Mouse (Mus musculus): ENCODE results near the gene Ensa.
A peak's percentile ranks its signal among the peaks of the same experiment; 100 is the strongest.
"Not testable (repeated sequence)": the region's sequence is repeated elsewhere in the genome, so short reads cannot be mapped to it uniquely, and the experiment has no call there.

The Ensa gene

DNA sequence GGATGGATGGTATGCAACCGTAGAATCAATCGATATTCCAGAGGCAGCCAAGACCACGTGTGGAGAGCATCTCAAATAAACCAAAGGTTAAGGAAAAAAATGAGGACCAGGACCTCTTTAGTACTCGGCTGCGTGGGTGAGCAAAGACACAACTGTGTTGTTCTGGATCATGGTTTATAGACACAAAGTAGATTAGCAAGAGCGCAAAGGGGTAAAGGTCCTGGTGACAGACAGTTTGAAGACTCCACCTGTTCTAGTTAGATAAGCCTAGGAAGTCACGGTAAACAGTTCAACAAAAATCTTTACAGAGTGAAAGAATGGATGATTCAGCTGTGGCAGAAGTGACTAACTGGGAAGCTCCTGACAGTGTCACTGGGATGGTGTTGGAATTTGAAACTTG lies 18.3 kb downstream of the Ensa start:
- DNase-seq (ENCODE audit: low spot score): peak; percentile 55

DNA sequence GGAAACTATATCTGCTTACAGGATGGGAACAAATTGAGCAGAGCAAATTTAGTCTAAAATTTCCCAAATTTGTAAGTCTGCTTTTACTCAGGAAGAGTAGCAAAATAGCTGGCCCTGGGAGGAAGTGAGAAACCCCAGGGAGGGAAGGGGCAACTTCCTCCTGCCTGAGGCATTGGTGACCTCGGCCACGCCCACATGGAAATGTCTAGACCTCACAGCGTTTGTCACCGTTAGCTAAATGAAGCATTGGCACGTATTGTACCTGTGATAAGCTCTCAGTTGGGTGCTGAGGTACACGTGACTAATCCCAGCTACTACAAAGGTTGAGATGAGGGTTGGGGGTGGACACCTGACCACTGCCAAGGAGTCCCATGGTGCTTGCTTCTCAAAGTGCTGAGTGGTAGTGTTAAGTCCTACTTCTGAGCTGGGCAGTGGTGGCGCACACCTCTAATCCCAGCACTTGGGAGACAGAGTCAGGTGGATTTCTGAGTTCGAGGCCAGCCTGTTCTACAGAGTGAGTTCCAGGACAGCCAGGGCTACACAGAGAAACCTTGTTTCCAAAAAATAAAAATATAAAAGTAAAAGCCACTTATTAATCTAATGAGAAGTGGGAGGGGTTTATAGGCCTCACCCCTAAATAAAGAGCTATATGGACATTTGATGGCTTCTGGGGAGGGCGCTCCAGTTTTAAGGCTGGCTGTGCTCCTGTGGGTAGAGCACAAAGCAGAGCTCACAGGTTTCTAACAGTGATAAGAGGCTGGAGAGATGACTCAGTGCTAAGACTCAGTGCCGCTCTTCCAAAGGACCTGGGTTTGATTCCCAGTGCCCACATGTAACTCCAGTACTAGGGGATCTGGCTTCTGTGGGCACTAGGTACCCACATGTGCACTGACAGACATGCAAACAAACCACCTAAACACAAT lies 20.8 kb downstream of the Ensa start:
- no peak for DNase-seq (ENCODE audit: low spot score)

DNA sequence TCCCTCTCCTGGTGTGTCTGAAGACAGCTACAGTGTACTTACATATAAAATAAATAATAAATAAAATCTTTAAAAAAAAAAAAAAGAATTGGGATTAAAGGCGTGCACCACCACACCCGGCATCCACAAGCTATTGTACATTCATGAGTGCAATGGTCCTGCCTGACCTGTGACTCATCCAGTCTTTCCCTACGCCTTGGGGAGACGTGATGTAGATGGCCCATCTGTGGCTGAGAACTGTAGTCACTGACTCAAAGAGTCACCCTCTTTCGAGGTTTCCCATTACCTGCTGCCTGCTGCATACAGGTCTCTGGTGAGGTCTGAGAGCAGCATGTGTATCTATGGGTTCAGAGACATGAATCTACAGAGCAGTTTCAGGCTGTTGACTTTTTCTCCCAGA lies 23.2 kb downstream of the Ensa start:
- no peak for DNase-seq (ENCODE audit: low spot score)

DNA sequence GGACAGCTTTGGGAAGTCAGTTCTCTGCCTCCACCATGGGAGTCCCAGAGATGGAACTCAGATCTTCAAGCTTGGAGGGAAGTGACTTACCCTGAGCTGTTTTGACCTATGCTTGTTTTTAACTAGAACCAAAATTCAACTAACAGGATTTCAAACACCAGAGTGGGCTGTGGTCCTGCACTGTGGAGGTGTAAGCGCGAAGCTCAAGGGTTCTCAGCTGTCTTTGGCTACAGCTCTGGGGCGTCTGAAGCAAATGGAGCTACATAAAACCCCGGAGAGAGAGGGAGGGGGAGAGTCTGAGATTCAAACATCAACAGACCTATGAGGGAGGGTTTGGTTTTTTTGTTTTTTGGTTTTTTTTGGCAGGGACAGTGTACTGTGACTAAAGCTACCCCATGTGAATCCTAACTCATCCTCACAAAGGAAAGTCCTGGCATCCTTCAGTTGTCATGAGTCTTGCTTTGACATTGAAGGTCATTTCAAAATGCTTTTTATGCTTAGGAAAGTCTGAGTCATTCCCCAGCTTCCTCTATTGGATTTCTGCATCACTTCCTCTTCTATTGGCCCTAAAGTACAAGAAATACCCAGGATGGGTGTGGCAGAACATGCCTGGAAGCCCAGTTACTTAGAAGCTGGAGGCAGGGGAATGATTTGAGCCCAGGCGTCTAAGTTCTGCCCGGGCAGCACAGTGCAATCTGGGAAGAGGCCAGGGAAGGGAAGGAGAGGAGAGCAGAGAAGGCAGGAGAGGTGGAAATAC lies 25.7 kb downstream of the Ensa start:
- no peak for DNase-seq (ENCODE audit: low spot score)

DNA sequence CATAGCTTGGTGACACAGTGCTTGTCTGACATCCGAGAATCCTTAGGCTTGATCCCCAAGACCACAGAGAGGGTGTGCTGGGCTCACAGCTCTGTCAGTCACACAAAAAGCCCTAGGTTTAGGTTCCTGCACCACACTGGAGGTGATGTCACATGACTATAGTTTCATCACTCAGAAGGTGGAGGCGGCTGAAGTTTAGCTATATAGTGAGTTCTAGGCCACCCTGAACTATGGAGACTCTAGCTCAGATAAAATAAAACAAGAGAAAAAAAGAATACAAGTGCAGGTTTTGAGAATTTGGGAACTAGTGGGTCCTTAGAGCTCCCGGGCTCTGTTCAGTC lies 26.2 kb downstream of the Ensa start:
- DNase-seq (ENCODE audit: low spot score): no peak

DNA sequence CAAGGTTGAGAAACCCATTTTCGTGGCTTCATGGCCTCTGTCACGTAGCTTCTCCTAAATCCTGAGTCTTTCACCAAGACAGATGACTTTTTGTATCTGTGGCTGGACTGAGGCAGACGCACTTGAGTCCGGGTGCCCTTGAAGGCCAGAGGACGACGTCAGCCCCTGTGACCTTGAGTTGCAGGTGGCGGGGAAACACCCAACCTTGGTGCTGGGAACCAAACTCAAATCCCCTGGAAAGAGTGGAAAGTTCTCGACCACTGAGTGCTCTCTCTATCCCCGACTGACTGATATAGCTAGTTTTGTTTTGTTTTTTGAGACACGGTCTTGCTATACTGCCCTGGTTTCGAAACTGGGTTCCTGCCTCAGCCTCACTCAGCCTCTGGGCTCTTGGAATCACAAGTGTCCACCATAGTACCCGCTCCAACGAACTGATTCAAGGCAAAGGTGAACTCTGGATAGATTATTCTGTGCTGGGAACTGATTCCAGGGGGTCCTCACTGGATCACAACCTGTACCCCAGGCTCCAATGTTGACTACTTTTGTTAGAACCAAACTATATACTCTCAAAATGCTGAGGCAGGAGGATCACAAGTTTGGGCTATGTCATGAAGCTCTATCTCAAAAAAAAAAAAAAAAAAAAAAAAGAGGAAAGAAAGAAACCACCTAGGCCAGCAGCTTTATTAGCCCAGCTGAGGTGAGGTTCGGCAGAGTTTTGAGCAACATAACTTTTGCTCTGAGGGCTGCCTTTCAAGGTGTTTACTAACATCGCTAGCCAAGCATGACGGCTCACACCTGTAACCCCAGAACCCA lies 26.8 kb downstream of the Ensa start:
- DNase-seq (ENCODE audit: low spot score): no peak

DNA sequence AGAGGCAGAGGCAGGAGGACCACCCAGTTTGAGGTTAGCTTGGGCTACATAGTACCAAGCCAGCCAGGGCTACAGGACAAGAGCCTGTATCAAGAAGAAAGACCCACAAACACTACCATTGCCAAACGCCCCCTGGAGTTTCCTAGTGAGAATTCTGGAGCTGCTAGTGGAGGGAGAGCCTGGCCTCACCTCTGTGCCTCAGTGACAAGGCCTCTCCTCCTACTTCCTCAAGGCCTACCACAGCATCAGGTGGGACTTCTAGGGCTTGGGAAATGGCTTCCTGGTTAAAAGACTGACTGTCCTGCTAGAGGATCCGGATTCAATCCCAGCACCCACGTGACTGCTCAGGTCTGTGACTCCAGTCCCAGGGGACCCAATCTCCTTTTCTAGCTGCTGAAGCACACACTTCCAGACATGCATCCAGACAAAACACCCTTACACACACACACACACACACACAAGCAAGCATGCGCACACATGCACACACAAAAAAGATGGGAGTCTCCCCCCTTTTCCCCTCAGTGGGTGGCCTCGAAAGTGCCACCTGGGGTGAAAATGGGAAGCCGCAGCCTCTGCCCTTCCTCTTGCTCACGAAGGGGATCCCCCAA lies 27.5 kb downstream of the Ensa start:
- DNase-seq (ENCODE audit: low spot score): no peak

DNA sequence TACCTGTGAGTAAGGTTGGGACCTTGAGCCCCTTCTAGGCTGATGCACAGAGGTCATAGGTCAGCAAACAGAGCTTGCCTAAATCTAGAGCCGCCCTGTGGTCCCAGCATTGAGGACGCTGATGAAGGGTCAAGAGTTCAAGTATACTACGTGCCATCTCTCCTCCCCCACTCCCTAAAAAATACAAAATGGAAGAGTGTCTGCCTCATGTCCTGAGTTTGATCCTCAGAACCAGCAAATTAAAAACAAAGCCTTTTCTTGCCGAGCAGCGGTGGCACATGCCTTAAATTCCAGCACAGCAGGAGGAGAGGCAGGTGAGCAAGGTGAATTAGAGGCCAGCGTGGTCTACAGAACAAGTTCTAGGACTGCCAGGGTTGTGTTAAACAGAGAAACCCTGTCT lies 28.1 kb downstream of the Ensa start:
- DNase-seq (ENCODE audit: low spot score): no peak

DNA sequence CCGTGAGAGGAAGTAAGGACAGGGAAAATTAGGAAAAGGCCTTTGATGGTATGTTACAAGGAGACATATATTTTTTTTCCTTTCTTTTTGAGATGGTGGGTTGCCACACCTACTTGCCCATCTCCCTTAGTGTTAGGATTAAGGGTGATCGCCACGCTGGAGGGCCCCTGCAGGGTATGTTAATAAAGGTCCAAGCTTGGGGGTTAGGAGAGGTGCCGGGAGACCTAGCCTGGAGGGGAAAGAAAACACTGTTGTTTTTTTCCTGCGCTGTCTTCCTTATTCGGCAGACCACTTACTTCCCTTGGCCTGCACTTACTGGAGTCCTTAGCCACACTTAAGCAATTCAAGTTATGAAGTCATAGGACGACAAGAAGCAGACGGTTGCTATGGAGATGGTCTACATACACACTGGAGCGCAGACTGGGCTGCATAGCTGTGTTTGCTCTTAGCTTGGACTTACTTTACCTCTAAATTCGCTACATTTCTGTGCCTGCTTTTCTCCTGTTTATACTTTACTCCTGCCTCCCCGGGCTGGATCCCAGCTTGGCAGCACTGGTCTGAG lies 28.8 kb downstream of the Ensa start:
- peak; percentile 57 for DNase-seq (ENCODE audit: low spot score)

DNA sequence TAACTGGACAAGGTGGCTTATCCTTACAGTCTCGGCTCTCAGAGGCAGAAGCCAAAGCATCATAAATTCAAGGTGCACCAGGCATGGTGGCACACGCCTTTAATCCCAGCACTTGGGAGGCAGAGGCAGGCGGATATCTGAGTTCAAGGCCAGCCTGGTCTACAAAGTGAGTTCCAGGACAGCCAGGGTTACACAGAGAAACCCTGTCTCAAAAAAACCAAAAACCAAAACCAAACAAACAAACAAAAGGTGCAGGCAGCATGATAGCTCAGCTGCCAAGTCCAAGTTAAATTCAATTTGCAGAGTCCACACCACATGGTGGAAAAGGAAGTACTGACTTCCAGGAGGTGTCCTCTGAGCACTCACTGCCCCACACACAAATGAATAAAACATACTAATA lies 29.6 kb downstream of the Ensa start:
- not testable (repeated sequence) for DNase-seq (ENCODE audit: low spot score)

DNA sequence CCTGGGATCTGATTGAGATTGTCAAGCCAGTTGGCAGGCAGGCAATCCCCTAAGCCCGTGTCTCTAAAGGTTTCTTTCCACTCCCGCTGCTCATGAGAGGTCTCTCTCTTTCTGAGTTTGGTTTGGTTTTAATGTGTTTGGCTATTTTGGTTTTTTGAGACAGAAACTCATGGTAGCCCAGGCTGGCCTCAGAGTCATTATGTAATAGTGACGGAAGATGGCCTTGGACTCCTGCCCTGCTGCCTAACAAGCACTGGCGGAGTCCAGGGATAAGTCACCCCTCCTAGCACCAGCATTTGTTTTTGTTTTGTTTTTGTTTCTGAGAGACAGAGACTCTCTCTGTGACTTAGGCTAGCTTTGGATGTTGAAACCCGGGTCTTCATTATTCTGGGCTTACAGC lies 30.6 kb downstream of the Ensa start:
- DNase-seq (ENCODE audit: low spot score): no peak

DNA sequence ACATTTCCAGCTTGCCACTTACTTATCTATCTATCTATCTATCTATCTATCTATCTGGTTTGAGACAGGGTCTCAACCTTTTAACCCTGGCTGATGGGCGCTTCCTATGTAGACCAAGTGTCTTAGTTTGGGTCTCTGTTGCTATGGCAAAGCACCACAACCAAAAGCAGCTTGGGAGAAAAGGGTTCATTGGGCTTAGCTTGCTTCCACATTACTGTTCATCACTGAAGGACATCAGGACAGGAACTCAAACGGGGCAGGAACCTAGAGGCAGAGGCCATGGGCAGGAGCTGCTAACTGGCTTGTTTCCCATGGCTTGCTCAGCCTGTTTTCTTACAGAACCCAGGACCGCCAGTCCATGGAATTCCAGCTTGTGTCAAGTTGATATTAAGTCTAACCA lies 32.3 kb downstream of the Ensa start:
- no peak for DNase-seq (ENCODE audit: low spot score)

DNA sequence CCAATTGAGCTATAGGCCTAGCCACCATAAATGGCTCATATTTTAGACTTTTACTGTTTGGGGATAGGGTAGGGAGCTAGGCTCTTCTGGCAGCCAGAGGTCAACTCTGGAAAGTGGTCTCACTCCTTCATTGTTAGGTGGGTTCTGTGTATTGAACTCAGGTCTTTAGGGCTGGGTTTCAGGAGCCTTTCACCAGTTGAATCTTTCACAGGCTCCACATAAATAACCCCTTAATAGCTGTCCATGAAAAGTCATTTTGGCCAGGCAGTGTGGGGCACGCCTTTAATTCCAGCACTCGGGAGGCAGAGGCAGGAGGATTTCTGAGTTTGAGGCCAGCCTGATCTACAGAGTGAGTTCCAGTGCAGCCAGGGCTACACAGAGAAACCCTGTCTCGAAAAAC lies 32.9 kb downstream of the Ensa start:
- no peak for DNase-seq (ENCODE audit: low spot score)

DNA sequence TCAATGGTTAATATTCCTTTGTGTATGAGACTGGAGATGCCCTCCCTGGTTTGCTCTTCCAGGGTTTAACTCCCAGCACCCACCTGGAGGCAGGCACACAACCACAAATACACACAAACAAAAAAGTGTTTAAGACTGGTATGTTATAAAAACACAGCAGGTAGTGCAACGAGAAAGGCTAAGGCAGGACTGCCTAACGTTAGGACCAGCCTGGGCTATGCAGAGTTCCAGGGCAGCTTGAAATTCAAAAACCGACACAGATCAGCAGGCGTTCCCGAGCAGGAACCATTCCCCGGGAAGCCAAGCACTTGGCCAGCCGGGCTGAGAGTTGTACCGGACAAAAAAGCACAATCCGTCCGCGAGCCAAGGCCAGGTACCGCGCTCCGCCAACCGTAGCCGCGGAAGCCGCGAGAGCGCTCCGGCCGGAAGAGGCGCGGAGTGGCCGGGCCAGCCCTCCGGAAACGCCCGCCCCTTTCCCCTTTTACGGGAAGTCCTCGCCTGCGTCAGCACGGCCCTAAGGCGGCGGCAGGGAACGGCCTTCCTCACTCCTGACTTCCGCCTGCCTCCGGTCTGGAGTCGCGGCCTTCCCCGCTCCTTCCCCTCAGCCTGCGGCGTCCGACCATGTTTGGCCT lies 33.6 kb downstream of the Ensa start, which contains the start of gene Mcl1:
Gene Mcl1 (plus strand): TSS at position 553 of the 632 bp plus-strand sequence.
- peak; percentile 95 for DNase-seq (ENCODE audit: low spot score)

DNA sequence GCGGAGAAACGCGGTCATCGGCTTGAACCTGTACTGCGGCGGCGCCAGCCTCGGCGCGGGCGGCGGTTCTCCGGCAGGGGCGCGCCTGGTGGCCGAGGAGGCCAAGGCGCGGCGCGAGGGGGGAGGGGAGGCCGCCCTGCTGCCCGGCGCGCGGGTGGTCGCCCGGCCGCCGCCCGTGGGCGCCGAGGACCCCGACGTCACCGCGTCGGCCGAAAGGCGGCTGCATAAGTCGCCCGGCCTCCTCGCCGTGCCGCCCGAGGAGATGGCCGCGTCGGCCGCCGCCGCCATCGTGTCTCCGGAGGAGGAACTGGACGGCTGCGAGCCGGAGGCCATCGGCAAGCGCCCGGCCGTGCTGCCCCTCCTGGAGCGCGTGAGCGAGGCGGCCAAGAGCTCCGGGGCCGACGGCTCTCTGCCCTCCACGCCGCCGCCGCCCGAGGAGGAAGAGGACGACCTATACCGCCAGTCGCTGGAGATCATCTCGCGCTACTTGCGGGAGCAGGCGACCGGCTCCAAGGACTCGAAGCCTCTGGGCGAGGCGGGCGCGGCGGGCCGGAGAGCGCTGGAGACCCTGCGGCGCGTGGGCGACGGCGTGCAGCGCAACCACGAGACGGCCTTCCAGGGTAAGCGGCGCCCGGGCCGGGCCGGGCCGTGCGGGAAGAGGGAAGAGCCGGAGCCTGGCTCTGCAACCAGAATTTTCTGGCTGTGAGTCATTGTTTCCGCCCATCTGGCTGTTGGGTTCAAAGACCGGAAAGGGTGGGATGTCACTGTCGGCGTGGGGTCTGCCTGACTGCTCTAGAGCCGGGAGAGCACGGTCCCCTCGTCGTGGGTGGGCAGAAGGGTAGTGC lies 34.3 kb downstream of the Ensa start:
- peak; percentile 83 for DNase-seq (ENCODE audit: low spot score)

DNA sequence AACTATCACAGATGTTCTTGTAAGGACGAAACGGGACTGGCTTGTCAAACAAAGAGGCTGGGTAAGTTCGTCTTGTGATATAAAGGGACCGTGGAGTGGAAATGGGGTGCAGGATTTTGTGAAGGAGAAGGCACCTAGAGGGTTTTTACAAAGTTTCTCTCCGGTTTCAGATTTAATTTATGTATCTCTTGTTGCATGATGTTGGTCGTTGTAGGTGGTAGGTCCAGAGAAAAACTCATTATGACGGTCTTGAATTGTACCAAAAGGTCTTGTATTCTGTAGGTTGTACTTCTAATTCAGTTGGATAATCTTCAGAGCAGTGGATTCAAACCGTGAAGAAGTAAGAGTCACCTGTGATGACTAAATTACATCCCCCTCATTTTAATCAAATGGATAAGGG lies 35.2 kb downstream of the Ensa start:
- DNase-seq (ENCODE audit: low spot score): no peak

DNA sequence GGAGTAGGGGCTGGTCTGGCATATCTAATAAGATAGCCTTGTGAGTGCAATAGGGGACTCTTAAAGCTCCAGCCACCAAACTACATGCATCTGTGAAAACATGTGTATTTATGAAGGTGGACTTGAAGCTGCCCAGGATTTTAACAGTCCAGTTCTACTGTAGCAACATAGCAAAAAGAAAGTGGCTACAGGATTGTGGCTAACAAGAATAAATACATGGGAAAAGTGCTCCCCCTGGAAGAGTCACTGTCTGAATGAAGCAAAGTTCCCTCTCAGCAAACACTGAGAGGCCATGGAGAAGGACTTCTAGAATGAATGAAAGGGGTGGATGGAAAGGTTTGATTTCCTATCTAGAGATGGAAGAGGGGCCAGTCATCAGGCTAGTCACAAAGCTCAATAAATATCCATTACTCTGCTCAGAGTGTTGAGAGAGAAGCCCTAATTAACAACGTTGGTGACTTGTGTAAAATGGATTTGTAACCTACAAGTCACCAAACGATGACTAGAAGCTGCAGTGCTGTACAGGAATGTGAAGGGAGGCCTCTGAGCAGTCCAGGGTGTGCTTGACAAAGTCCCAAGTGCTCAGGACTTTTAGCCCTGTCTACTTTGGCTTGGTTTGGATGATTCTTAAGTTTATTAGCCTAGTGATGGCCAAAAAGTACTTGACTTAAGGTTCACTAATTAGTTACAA lies 36.1 kb downstream of the Ensa start:
- no peak for DNase-seq (ENCODE audit: low spot score)

DNA sequence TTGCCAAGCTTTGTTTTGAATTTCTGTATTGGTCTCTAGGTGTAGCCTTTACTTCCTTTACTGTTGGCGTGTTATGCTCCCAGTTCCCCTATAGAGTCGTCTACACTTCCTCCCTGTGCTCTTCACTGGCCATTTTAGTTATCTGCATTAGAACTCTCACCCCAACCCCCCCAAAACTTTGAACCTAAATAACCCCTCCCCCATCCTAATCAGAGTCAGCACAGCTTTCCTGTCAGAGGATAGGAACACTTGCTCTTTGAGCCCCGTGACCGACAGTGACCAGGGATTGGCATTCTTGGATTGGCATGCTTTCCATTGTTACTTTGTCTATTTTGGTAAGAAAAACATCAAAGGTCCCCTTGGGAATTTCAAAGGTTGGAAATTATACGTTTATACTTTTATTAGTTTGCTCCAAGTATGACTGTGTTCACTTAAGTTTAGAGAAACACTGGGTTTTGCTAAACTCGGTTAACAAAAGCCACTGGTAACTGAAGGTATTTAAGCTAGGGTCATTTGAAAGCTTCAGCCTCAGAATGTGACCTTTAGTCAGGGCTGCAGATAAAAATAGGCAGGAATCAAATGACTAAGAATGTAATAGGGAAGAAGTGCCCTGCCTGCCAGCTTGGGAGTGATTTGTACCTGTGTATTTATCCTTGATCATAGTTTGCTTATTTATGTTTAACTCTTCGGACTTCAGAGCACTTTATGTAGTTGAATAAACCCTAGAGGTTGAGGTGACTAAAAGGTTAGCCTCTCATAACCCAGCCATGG lies 37.3 kb downstream of the Ensa start:
- peak; percentile 64 for DNase-seq (ENCODE audit: low spot score)

Data from yolk sac, embryonic 10.5 days (tissue).